Mouse (Mus musculus) midbrain, embryonic 15.5 days (tissue): ENCODE results near the gene Slc25a45. TPM values are rescaled to one million over a fixed set of nuclear protein-coding genes. Genes with fewer than 3 reads are reported as not detected.

ENCODE experiments used
- ATAC-seq: fragments of 200-750 bp; cut with Nextera tagmentation; replicated peaks from 2 replicates; pipeline ENCODE4 v1.8.0; 2017; ENCODE audit warnings: moderate TSS enrichment
- H3K27ac ChIP-seq: fragments of 300-500 bp; sonication (generic); 2 replicates; pipeline ENCODE4 v1.5.1; 2015; ENCODE audit warnings: mild to moderate bottlenecking, inconsistent platforms
- H3K27me3 ChIP-seq: fragments of 300-500 bp; sonication (generic); replicated peaks from 2 replicates; pipeline ENCODE4 v1.6.1; 2015; ENCODE audit warnings: inconsistent platforms
- H3K36me3 ChIP-seq: fragments of 300-500 bp; sonication (generic); replicated peaks from 2 replicates; pipeline ENCODE4 v1.6.1; 2015; ENCODE audit warnings: inconsistent platforms
- H3K4me1 ChIP-seq: fragments of 300-500 bp; sonication (generic); 2 replicates; pipeline ENCODE4 v1.6.1; 2015; ENCODE audit warnings: inconsistent platforms
- H3K4me2 ChIP-seq: fragments of 300-500 bp; sonication (generic); 2 replicates; pipeline ENCODE4 v1.6.1; 2015; ENCODE audit warnings: inconsistent platforms, mild to moderate bottlenecking, moderate library complexity
- H3K4me3 ChIP-seq: fragments of 300-500 bp; sonication (generic); 2 replicates; pipeline ENCODE4 v1.5.1; 2015; ENCODE audit warnings: mild to moderate bottlenecking, inconsistent platforms
- H3K9ac ChIP-seq: fragments of 300-500 bp; sonication (generic); 2 replicates; pipeline ENCODE4 v1.6.1; 2015; ENCODE audit warnings: mild to moderate bottlenecking, inconsistent platforms
- H3K9me3 ChIP-seq: fragments of 300-500 bp; sonication (generic); 2 replicates; pipeline ENCODE4 v1.6.1; 2016; ENCODE audit warnings: inconsistent platforms
- WGBS: fragments of 180-500 bp; shearing (Covaris S2); methylation state at CpG from one replicate; pipeline ENCODE4 v1.1.7; 2015; ENCODE audit warnings: mixed read lengths; 5-methylcytosine and 5-hydroxymethylcytosine counted together
- polyA plus RNA-seq: library from polyadenylated mRNA; unstranded; fragments of >200 nt; fragmentation: Nextera tagmentation; extraction: Ambion mirVana; gene quantifications from 2 replicates; pipeline ENCODE4 v1.2.1, GENCODE M21; 2015

The Slc25a45 gene
- polyA plus RNA-seq, 1 experiment from 2014 or later: 2.0 TPM

- no peaks in the 10 kb centered on the region for H3K36me3 ChIP-seq
- no peak overlapping the region for H3K4me3 ChIP-seq
- no peaks in the 10 kb centered on the region for H3K27me3 ChIP-seq
- no peaks in the 10 kb centered on the region for H3K9me3 ChIP-seq
- no peak overlapping the region for H3K4me2 ChIP-seq
- H3K9ac ChIP-seq: no peak overlapping the region
- peaks cover 58% of the 10 kb centered on the region for H3K4me1 ChIP-seq
- H3K27ac ChIP-seq: 0 out of 2 replicates have a peak overlapping the region, but pooled peaks have one; percentile 18
- ATAC-seq: no peak
- WGBS: 67% methylated on average over 9 of the region's 9 CpGs
Measured at GRCm38 (mm10) chr19:5842785-5843730, 34.5 kb upstream of the Slc25a45 start.

GRCm38 (mm10) chr19:5843781-5844691 is 33.6 kb upstream of the Slc25a45 start:
- ATAC-seq: no peak
- Histone ChIP-seq H3K27me3 (no peaks in the 10 kb centered on the region), H3K36me3 (no peaks in the 10 kb centered on the region), H3K9me3 (no peaks in the 10 kb centered on the region), H3K27ac (peak overlapping the region; percentile 8; the same call in 1 of the 2 replicates), H3K4me3 (no peak overlapping the region), H3K9ac (no peak overlapping the region), H3K4me1 (peaks cover 68% of the 10 kb centered on the region), H3K4me2 (0 out of 2 replicates have a peak overlapping the region, but pooled peaks have one; percentile 62)
- 88% methylated on average over 30 of the region's 30 CpGs for WGBS

DNA sequence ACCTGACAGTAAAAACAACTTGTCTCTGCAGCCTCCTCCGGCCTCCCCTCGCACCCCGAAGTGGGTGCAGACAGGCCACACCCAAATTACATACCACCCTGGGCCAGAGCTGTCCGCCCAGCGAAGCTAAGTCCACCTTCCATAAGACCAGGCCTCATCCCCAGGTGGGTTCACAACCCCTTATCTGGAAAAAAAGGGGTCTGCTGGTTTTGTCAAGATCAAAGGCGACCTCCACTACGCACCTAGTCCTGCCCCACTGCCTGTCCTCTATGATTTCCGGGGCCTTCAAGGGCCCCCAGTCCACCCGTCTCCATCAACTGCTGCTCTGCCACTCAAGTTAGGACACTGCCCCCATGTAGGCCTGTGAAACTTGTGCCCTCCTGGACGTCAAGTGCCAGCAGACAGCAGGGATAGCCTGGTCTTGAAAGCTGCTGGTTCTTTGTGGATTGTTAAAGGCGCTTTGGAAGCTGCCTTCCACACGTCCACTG is 32.7 kb upstream of the Slc25a45 start:
- Histone ChIP-seq H3K27ac (peak overlapping the region; percentile 95), H3K27me3 (no peaks in the 10 kb centered on the region), H3K4me3 (peak overlapping the region; percentile 34; the same call in 1 of the 2 replicates), H3K36me3 (no peaks in the 10 kb centered on the region), H3K9me3 (no peaks in the 10 kb centered on the region), H3K4me2 (peak overlapping the region; percentile 62), H3K9ac (peak overlapping the region; percentile 20; the same call in 1 of the 2 replicates), H3K4me1 (peaks cover 70% of the 10 kb centered on the region)
- no peak for ATAC-seq
- WGBS: 83% methylated on average over 12 of the region's 12 CpGs

DNA sequence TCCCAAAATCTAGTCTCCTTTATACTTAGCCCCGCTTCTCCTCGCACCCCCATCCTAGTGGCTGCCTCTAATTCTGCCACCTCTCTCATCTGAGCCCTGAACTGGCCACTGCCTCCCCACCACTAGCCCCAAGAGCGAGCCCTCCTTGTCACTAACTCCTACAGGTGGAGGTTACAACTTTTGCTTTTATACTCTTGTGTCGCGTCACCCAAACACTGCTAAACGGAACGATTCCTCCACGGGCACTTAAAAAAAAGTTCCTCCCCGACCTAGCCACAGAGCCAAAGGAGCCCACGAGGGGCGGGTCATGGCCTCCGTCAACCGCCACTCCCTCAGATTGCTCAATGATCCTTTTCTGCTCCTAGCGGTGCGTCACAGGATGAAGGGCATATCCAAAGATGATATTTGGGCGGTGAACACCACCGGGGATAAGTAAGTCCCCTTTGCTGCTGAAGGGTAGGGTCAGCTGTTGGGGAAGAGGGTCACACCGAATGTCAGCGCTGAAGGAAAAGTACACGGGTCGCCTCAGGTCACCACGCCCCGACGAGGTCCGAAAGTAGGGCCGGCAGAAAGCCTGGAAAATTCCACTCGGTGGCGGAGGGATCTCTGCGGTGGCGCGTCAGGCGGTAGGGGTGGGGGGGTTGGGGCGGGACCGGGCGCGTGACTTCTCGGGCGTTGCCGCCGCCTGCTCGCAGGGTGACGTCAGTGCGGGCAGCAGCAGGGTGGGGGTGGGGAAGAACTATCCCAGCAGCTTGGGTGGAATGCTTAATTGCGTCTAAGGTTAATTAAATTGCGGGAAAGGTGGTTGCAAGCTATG is 32.1 kb upstream of the Slc25a45 start:
- Histone ChIP-seq H3K4me1 (peaks cover 76% of the 10 kb centered on the region), H3K4me2 (peak overlapping the region; percentile 62), H3K27ac (peak overlapping the region; percentile 95), H3K27me3 (no peaks in the 10 kb centered on the region), H3K9me3 (no peaks in the 10 kb centered on the region), H3K9ac (peak overlapping the region; percentile 36; the same call in 1 of the 2 replicates), H3K36me3 (no peaks in the 10 kb centered on the region), H3K4me3 (peak overlapping the region; percentile 34)
- ATAC-seq: peak; percentile 73
- 7% methylated on average over 45 of the region's 45 CpGs for WGBS

DNA sequence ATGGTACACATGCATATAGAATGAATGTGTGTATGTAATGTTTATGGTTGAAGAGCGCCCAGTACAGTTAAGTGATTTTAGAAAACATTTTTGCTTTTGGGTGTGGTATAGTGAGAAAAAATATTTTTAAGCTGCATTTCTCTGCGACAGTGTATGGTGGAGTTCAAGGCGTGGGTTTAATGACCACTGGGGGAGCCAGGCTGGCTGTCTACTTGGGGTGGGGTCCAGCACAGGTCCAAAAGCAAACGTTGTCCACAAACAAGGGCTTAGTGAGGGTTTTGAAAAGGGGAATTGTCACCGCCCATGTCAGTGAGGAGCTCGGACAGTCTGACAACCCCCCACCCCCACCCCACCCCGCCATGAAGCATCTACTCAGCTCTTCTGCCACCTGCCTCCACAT is 31.5 kb upstream of the Slc25a45 start:
- no peaks in the 10 kb centered on the region for H3K9me3 ChIP-seq
- H3K36me3 ChIP-seq: no peaks in the 10 kb centered on the region
- peak overlapping the region; percentile 62 for H3K4me2 ChIP-seq
- H3K27me3 ChIP-seq: no peaks in the 10 kb centered on the region
- peak overlapping the region; percentile 36; the same call in 1 of the 2 replicates for H3K9ac ChIP-seq
- peaks cover 76% of the 10 kb centered on the region for H3K4me1 ChIP-seq
- WGBS: under 1% methylated on average over 7 of the region's 7 CpGs
- peak overlapping the region; percentile 95 for H3K27ac ChIP-seq
- peak; percentile 46 for ATAC-seq
- peak overlapping the region; percentile 34 for H3K4me3 ChIP-seq

- peaks cover 79% of the 10 kb centered on the region for H3K4me1 ChIP-seq
- H3K9me3 ChIP-seq: no peaks in the 10 kb centered on the region
- H3K27ac ChIP-seq: peak overlapping the region; percentile 95
- H3K4me3 ChIP-seq: peak overlapping the region; percentile 34
- peak; percentile 85 for ATAC-seq
- H3K4me2 ChIP-seq: peak overlapping the region; percentile 62
- H3K27me3 ChIP-seq: no peaks in the 10 kb centered on the region
- WGBS: 2% methylated on average over 16 of the region's 16 CpGs
- no peaks in the 10 kb centered on the region for H3K36me3 ChIP-seq
- H3K9ac ChIP-seq: peak overlapping the region; percentile 36
Measured at GRCm38 (mm10) chr19:5846557-5847305, 30.9 kb upstream of the Slc25a45 start.

DNA sequence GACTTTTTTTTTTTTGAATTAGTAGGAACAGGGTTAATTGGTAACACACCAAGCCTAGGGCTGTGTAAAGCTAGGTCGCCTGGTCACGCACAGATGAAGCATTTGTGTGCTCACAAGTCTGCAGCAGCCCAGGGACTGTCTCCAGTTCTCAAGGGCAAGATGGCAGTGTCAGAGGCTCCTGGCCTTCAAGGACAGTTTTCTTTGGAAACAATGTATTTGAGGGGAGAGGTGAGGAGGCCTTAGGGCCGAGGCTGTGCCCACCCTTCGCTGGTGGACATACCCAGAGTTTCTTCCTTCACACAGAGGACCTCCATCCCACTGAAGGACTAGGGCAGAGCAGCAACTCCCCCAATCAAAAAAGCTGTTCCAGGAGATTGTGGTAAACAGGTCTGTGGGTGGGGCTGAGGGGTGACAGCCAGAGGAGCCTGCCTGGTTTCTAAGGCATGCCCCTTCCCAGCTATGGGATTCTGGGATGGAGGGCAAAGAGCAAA is 30.3 kb upstream of the Slc25a45 start:
- H3K36me3 ChIP-seq: no peaks in the 10 kb centered on the region; the same call in 1 of the 2 replicates
- peak overlapping the region; percentile 95 for H3K27ac ChIP-seq
- H3K4me1 ChIP-seq: peaks cover 76% of the 10 kb centered on the region
- H3K9ac ChIP-seq: peak overlapping the region; percentile 36
- no peaks in the 10 kb centered on the region for H3K9me3 ChIP-seq
- WGBS: 43% methylated on average over 4 of the region's 4 CpGs
- no peaks in the 10 kb centered on the region for H3K27me3 ChIP-seq
- ATAC-seq: no peak
- peak overlapping the region; percentile 62 for H3K4me2 ChIP-seq
- H3K4me3 ChIP-seq: 0 out of 2 replicates have a peak overlapping the region, but pooled peaks have one; percentile 34

DNA sequence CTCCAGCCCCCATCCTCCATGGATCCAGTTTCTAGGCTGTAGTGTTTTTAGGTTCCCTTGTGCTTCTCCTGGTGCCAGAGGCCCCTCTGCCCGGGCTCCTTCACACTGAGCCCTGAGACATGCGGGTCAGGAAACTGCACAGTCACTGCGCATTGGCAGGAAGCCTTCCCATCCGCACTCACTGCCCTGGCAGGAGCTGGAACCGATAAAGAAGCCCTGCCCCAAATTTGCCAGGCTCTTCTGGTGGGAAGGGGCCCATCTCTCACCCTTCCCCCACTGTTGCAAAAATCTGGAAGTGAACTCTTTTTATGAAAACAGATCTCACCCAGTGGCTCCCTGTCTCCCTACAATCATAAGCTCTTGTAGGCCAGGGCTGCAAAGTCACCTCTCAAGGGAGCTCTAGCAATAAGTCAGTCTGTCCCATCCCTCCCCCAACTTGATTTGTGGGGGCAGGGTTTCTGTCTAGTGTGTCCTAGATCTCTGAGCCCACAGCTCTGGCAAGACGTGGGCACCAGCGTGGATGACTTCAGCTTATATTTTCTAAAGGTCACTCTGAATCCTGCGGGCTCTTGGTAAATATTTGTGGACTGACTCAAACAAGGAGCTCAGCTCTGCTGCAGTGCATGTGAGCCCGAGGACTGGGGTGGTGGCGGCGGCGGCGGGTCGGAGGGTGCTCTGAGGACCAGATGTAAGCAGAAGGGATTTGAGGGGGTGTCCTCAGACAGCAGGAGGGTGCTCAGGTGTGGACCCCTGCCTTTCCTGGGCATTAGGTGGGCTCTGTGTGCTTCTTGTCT is 29.4 kb upstream of the Slc25a45 start:
- Histone ChIP-seq H3K4me2 (peak overlapping the region; percentile 14; the same call in 1 of the 2 replicates), H3K4me3 (no peak overlapping the region), H3K27me3 (no peaks in the 10 kb centered on the region), H3K36me3 (no peaks in the 10 kb centered on the region; the same call in 1 of the 2 replicates), H3K9ac (0 out of 2 replicates have a peak overlapping the region, but pooled peaks have one; percentile 36), H3K27ac (peak overlapping the region; percentile 95), H3K9me3 (no peaks in the 10 kb centered on the region), H3K4me1 (peaks cover 67% of the 10 kb centered on the region)
- no peak for ATAC-seq
- WGBS: 59% methylated on average over 14 of the region's 14 CpGs

DNA sequence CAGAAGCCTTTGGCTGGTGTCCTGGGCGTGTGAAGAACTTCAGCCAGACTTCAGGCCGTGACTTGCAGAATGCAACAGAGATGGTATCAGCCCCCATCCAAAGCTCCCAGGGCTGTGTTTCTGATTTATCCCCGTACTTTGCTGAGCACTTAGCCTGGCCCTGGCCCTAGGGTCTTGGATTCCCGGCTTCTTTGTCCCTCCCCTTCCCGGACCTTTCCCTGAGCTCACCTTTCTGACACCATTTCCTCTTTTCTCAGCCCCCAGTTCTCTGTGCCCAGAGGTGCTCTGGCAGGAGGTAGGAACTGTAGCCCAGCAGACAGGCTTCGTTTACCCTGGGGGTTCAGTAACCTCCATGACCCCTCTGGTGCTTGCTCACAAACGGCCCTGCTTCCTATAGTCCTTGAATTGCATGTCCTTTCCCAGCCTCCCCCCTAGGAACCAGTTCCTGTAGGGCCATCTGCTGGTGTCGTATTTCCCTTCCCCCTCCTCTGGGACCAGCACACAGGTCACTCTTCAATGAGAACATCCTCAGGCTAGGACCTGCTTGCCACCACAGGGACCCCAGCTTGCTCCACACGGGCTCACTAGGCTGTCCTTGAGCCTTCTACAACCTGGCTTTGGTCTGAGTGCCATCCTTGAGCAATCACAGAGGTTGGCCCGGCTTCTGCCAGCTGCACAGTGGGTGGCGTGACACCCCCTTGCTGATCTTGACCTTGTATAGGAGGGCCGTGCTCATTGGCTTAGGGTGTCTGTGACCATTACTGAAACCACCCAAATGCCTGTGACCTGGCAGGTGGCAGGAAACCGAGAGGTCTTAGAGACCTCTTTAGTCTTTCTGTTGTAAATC is 28.6 kb upstream of the Slc25a45 start:
- Histone ChIP-seq H3K27me3 (no peaks in the 10 kb centered on the region), H3K4me2 (no peak overlapping the region; the same call in 1 of the 2 replicates), H3K9me3 (no peaks in the 10 kb centered on the region), H3K4me1 (peaks cover 63% of the 10 kb centered on the region), H3K36me3 (no peaks in the 10 kb centered on the region; the same call in 1 of the 2 replicates), H3K4me3 (no peak overlapping the region), H3K9ac (peak overlapping the region; percentile 23; the same call in 1 of the 2 replicates), H3K27ac (peak overlapping the region; percentile 39; the same call in 1 of the 2 replicates)
- ATAC-seq: no peak
- WGBS: 47% methylated on average over 13 of the region's 13 CpGs
